Mouse (Mus musculus) adipose tissue, adult 10 weeks (tissue): ENCODE measurements around the gene Cs. TPM values are rescaled to one million over a fixed set of nuclear protein-coding genes. Genes with fewer than 3 reads are reported as not detected.

Experiments used
- polyA plus RNA-seq: library from polyadenylated mRNA; stranded (reverse); fragments of 350-450 nt; fragmentation: Illumina TruSeq; extraction: RNeasy Lipid Tissue Mini Kit (QIAGEN cat#74804); gene quantifications from one replicate; pipeline ENCODE4 v1.2.3, GENCODE M21; 2014; ENCODE audit warnings: low read depth, low replicate concordance

Cs gene
- 162 TPM for polyA plus RNA-seq

DNA sequence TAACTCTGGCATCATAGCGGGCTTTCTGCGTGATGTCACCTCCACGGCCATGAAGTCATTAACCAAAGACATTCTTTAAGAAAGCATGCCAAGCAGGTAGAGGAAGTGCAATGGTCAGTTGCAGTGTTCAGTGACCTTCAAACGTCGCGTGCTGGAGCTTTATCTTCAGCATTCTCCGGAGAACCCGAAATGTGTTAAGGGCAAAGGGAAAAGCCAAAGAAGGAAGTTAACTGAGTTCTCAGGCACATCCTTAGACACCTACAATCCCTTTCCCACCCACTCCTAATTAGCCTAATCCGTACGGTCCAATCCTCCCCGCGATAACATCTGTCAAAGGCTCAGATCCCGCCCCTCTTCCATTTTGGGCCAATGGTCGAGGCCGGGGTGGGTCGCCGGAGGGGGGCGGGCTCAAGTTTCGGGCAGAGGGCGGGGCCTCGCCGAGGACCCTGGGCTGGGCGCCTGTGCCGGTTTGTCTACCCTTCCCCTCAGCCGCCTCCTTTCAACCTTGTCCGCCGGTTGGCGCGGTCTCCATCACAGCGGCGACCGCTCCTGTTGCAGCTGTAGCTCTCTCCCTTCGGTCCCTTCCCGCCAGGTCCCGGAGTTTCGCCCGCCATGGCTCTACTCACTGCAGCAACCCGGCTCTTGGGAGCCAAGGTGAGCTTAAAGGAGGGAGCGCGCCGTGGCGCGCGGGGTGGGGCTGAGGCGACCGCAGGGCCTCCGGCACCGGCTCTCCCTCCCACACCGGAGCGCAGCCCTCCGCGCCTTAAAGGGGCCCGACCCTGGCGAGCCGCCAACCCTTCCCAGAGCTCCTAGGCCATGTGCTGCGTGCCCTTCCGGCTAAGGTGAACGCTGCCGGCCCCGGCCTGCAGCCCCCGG, at the start of gene Cs:
Gene Cs, plus strand, starts transcription at position 429 of the 876 bp plus-strand sequence.

DNA sequence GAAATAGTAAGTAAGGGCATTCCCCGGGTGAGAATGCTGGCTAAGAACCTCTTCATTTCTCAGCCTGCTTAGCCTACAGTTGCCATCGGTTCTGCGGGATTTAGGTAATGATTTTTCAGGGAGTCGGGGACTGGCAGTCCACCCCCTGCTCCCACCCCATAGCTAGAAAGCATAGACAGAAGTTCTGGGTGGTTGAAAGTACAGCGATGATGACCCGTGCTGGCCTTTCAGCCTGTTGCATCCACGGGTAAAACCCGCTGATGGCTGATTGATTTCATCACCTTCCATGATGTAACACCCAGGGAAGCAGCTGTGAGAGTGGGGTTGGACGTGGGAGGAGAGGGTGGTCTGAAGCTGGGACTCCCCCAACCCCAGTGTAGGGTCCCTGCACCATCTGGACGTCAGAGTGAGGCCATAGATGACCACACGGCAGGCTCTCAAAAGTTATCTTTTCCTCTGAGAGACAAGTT, 38.8 kb upstream of the Cs start, which contains the start of gene Il23a:
Gene Il23a, minus strand, starts transcription at position 51 of the 470 bp plus-strand sequence.

DNA sequence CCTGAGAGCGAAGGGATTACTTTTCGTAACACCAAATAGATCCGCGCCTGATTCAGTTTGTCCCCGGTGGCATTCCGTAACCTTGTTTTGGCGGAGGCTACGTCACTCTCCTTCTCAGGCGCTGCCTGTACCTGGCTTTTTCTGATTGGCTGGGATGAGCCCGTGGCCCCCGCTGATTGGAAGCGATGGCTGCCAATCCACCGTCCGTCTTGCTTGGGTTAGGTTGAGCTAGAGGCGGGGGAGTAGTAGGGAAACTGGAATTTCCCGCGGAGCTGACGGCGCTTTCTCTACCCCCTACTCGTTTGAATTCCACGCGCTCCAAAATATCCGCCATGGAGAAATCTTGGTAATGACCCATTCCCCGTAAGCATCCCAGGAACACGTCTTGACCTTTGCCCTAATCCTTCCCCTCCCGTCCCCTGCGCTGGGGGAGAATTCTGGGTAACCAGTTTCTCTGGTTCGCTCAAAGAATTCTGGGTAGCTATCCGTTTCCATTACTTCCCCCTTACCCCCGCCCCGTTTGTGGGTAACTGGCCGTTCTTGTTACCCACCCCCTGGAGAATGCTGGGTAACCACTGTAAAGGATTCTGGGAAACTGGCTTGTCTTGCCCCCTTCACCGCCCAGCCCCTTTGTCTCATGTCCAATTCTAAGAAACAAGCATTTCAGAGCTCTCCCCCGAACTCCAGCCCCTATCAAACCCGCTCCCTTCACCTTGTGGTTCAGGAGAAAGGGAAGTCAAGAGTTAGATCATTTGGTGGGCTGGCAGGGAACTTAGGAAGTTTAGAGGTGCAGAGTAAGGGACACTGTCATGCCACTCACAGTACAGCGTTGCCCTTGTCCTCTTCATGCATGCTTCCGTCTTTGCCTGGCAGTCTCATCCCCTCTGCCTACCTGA, 34.2 kb upstream of the Cs start, which contains the start of gene Pan2:
Gene Pan2, plus strand, starts transcription at position 210 of the 896 bp plus-strand sequence.

DNA sequence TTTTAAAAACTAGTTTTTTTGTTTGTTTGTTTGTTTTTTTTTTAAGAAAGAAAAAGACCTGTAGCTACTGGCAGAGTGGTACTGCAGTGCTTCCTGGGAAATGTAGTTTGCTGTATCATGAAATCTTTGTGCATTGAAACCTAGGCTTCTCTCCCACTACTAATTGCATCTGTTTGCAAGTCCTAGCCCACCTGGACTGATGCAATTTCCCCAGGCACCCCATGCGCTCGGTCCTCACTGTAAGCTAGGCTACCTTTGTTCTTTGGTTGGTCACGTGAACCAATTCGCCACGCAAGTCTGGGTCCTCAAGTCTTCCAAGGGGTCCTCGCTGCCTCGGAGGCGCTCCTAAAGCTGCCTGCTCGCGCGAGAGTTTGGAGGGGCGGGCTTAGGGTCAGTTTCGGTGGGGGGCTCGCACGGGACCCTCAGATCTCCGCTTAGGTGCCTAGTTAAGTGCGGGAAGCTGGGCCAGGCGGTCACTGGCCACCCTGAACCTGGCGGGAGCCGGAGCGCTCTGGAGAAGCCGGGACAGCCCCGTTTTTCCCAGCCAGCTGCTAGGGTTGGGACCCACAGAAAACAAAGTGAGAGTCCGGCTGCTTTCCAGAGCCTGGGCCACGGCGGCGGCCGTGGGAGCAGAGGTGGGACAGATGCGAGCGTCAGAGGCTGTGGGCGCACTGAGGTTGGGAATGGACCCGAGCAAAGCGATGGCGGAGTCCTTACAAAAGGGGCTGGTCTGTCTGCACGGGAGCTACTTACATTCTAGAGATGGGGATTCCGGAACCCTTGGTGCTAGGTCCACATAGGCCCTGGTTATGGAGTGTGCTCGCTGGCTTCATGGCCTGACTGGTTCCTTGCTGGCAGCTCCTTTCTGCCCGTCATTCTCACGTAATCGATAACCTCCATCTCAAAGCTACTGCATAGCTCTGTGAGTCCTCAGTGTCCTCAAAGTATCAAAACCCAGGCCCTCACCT, 15.1 kb upstream of the Cs start, which contains the start of gene Cnpy2:
Gene Cnpy2, plus strand, starts transcription at position 319 of the 968 bp plus-strand sequence.

DNA sequence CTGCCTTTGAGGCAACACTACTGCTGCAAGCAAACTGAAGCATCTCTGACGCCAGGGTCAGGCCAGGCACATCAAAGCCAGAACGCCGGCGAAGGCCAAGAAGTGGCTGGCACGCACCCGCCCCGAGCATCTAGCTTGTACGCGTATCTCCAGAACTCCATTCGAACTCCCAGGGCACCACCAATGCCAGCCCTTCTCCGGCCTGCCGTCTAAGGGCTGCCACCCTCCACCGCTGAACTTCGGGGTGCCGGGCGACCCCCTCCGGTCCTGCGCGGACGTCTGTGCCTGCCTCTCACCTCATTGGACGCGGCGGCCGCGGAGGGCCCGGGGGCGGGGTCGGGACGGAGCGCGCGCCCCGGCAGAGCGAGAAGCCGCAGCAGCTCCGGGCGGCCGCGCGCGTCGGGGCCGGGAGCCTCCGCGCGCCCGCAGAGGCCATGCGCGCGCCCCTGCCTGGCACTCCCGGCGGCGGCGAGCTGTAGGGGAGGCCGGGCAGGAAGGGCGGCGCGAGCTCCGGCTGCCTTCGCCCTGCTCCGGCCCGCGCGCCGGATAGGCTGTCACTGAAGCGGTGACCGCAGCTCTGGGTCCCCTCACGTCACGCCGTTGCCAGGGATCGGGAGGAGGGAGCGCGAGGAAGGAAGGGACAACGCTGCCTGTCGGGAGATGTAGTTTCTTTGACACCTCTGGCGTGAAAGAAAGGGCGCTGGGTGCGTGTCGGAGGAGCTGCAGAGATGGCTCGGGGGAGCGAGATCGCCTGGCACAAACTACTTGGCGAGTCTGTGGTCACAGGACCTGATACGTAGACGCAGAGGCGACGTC, 31.1 kb downstream of the Cs start, which contains the start of gene Coq10a:
Gene Coq10a, minus strand, starts transcription at position 596 of the 816 bp plus-strand sequence.

DNA sequence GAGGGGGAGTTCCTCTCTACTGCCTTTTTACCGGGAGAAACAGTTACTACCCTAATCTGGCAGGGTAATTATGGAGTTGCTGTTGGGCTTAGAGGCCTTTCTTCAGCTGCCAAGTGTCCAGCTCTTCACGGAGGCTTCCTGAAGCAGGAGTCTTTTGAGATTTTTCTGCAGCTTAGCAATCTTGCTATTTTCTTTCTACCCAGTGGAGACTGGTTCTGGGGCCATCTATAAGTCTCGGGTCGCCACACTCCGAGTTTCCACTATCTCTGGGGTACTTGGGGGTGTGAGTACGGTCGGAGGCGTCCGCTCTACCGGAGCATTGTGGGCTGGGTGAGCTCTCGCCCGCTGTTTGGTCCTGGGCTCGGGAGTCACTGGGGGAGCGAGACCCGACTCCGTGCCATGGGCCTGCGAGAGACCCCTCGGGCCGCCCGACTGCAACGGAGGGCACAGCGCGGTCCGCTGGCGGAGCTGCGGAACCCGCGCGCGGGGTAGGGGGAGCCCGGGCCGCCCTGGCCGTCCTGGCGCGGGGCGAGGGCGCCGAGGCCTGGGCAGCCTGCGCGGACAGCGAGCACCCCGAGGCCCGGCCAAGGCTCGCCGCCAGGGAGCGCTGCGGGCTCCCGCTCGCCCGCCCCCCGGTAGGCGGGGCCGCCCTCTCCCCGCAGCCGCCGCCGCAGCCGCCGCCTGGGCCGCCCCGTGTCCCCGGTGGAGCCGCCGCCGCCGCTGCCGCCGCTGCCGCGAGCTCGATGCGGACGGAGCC, 39.1 kb downstream of the Cs start, which contains the start of gene Ankrd52:
Gene Ankrd52, plus strand, starts transcription at position 661 of the 757 bp plus-strand sequence.

DNA sequence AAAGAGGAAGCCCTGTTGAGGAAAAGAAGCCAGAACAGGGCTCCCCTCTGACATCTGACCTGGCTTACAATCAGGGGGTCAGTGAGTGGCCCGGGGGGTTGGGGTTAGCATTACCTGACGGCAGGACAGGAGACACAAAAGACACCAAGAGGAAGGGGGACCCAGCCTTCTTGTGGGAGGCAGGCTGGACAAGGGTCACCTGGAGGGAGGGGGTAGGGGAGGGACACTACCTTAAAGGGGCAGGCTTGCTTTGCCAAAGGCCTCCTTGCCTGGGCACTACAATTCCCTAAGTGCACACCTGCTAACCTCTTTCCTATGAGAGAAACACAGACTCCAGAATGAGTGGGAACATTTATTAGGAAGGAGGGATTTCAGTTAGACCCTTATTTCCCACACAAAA, 63.5 kb downstream of the Cs start, which contains the start of gene Slc39a5:
Gene Slc39a5, minus strand, starts transcription at position 174 of the 400 bp plus-strand sequence.

DNA sequence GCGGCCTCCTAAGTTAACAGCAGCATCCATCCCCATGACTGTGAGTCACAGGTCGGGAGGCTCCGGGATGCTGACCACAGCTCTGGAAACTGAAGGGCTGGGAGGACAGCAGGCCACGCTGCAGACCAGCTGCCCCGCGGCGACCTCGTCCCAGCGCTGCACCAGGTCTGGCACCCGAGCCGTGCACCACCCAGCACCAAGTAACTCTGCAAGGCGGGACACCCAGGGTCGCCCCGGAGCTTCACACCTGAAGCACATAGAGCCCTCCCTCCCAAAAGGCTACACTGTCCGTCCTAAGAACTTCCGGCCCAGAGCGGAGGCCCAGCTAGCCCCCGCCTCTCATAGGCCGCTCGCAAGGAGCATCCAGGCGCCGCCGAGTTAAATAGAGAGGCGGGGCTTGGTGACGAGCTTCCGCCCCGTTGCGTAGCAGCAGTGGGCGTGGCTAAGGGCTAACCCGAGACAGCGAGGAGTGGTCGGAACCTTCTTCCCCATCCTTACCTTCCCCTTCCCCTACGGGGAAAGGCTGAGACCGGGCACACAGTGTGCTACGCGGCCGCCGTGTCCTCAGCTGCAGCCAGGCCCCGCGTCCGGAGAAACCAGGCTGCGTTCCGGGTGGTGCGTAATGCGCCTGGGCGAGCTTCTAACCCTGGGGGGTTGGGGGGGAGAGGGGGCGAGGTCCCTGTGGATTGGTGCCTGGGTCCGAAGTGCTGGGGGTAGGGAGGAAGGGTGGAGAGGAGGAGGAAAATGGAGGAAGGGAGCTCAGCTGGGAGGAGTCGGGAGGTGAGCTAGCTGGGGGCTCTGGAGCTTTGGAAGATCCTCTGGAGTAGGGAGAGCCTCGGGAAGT, 73.9 kb downstream of the Cs start, which contains the start of the genes Nabp2 and Rnf41:
Gene Nabp2, minus strand, starts transcription at position 282 of the 844 bp plus-strand sequence.
Gene Rnf41, plus strand, starts transcription at position 447 of the 844 bp plus-strand sequence.

Other genes starting within 250 kb of the Cs start
- gene Baz2a, start 246.2 kb upstream of the Cs start, polyA plus RNA-seq: 33.2 TPM
- 87.6 TPM for gene Rbms2, start 157.4 kb upstream of the Cs start, polyA plus RNA-seq
- 0.81 TPM for gene Gls2, start 143.3 kb upstream of the Cs start, polyA plus RNA-seq
- 9.3 TPM for gene Spryd4, start 125.9 kb upstream of the Cs start, polyA plus RNA-seq
- gene Mip, start 111.9 kb upstream of the Cs start, polyA plus RNA-seq: not detected
- gene Timeless, start 105.7 kb upstream of the Cs start, polyA plus RNA-seq: 5.1 TPM
- gene Apon, start 83.6 kb upstream of the Cs start, polyA plus RNA-seq: not detected
- gene Apof, start 69.1 kb upstream of the Cs start, polyA plus RNA-seq: not detected
- gene Stat2, start 67.2 kb upstream of the Cs start, polyA plus RNA-seq: 29.3 TPM
- 0.52 TPM for gene Il23a, start 39.0 kb upstream of the Cs start, polyA plus RNA-seq
- gene Pan2, start 34.4 kb upstream of the Cs start, polyA plus RNA-seq: 18.7 TPM
- gene Cnpy2, start 15.3 kb upstream of the Cs start, polyA plus RNA-seq: 146 TPM
- 39.7 TPM for gene Coq10a, start 31.3 kb downstream of the Cs start, polyA plus RNA-seq
- gene Ankrd52, start 39.4 kb downstream of the Cs start, polyA plus RNA-seq: 26.0 TPM
- 0.30 TPM for gene Slc39a5, start 63.5 kb downstream of the Cs start, polyA plus RNA-seq
- gene Nabp2, start 73.8 kb downstream of the Cs start, polyA plus RNA-seq: 47.3 TPM
- 33.2 TPM for gene Rnf41, start 73.9 kb downstream of the Cs start, polyA plus RNA-seq
- gene Smarcc2, start 121.5 kb downstream of the Cs start, polyA plus RNA-seq: 105 TPM
- gene Myl6, start 156.4 kb downstream of the Cs start, polyA plus RNA-seq: 1,629 TPM
- gene Myl6b, start 161.0 kb downstream of the Cs start, polyA plus RNA-seq: 5.5 TPM
- gene Esyt1, start 188.1 kb downstream of the Cs start, polyA plus RNA-seq: 98.5 TPM
- gene Zc3h10, start 210.0 kb downstream of the Cs start, polyA plus RNA-seq: 9.8 TPM
- 2,778 TPM for gene Rpl41, start 211.6 kb downstream of the Cs start, polyA plus RNA-seq
- 63.0 TPM for gene Pa2g4, start 228.3 kb downstream of the Cs start, polyA plus RNA-seq